Mouse (Mus musculus): ENCODE results near the gene Scai. TPM values are rescaled to one million over a fixed set of nuclear protein-coding genes. Genes with fewer than 3 reads are reported as not detected.
A peak's percentile ranks its signal among the peaks of the same experiment; 100 is the strongest.

The Scai gene
- polyA plus RNA-seq, 1 experiment from 2014 or later: 1.4 TPM

GRCm38 (mm10) chr2:39148075-39148474 lies 42.5 kb downstream of the Scai start:
- Histone ChIP-seq H3K27me3 (ENCODE audit: control insufficient read depth, insufficient read depth, low read depth, low read length) (no peaks in the 10 kb centered on the region), H3K4me2 (ENCODE audit: low read depth, low read length) (no peak overlapping the region), H3K9me3 (replicated peaks; ENCODE audit: control insufficient read depth, low read length) (no peaks in the 10 kb centered on the region), H3K9ac (ENCODE audit: low read depth, low read length) (no peak overlapping the region), H3K4me3 (ENCODE audit: low read depth, low read length) (no peak overlapping the region), H3K36me3 (ENCODE audit: control insufficient read depth, insufficient read depth) (no peaks in the 10 kb centered on the region), H3K27ac (ENCODE audit: low read length) (no peak overlapping the region), H3K4me1 (ENCODE audit: control insufficient read depth, low read depth, low read length) (no peaks in the 10 kb centered on the region)
- peak; percentile 51; the same call in 1 of the 2 replicates for ATAC-seq (ENCODE audit: low read depth)
- 13% methylated on average over 2 of the region's 2 CpGs for WGBS (ENCODE audit: insufficient replicate concordance)

- Histone ChIP-seq H3K36me3 (ENCODE audit: control insufficient read depth, insufficient read depth) (no peaks in the 10 kb centered on the region), H3K27me3 (ENCODE audit: control insufficient read depth, insufficient read depth, low read depth, low read length) (no peaks in the 10 kb centered on the region), H3K4me1 (ENCODE audit: control insufficient read depth, low read depth, low read length) (no peaks in the 10 kb centered on the region), H3K9ac (ENCODE audit: low read depth, low read length) (no peak overlapping the region), H3K27ac (ENCODE audit: low read length) (no peak overlapping the region), H3K9me3 (replicated peaks; ENCODE audit: control insufficient read depth, low read length) (no peaks in the 10 kb centered on the region), H3K4me3 (ENCODE audit: low read depth, low read length) (no peak overlapping the region), H3K4me2 (ENCODE audit: low read depth, low read length) (no peak overlapping the region)
- WGBS (ENCODE audit: insufficient replicate concordance): 83% methylated on average over 1 of the region's 1 CpGs
- ATAC-seq (ENCODE audit: low read depth): no peak
These were observed 44.1 kb downstream of the Scai start for GRCm38 (mm10) chr2:39146469-39146868.

DNA sequence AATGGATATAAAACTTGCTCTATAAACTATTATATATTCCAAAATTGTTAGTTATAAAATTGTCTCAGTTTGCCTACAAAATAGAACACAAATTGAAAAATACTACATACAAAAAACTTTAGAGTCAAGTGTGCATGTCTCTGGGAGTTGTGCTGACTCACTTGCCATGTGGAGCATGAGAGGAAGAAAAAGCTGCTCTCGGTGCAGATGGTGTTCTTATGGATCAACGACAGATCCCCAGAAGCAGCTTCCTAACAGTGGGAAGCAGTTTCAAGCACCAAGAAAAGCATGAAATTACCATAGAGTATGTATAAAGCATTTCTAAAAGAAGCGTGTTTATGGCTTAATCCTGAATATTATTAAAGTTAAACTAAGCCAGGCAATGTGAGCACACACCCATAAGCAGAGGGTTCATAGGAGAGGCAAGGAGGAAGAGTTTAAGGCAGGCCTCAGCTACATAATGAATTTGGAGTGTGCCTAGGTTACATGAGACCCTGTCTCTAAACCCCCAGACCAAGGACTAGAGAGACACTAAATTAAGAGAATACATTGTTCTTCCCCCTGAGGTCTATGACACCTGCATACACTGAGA lies 48.1 kb downstream of the Scai start:
- H3K9ac ChIP-seq (ENCODE audit: low read depth, low read length): no peak overlapping the region
- ATAC-seq (ENCODE audit: low read depth): no peak
- no peak overlapping the region for H3K4me3 ChIP-seq (ENCODE audit: low read depth, low read length)
- no peaks in the 10 kb centered on the region for H3K4me1 ChIP-seq (ENCODE audit: control insufficient read depth, low read depth, low read length)
- no peaks in the 10 kb centered on the region for H3K9me3 ChIP-seq (replicated peaks; ENCODE audit: control insufficient read depth, low read length)
- no peaks in the 10 kb centered on the region for H3K27me3 ChIP-seq (ENCODE audit: control insufficient read depth, insufficient read depth, low read depth, low read length)
- no peak overlapping the region for H3K4me2 ChIP-seq (ENCODE audit: low read depth, low read length)
- no peak overlapping the region for H3K27ac ChIP-seq (ENCODE audit: low read length)
- H3K36me3 ChIP-seq (ENCODE audit: control insufficient read depth, insufficient read depth): no peaks in the 10 kb centered on the region
- 59% methylated on average over 3 of the region's 3 CpGs for WGBS (ENCODE audit: insufficient replicate concordance)

DNA sequence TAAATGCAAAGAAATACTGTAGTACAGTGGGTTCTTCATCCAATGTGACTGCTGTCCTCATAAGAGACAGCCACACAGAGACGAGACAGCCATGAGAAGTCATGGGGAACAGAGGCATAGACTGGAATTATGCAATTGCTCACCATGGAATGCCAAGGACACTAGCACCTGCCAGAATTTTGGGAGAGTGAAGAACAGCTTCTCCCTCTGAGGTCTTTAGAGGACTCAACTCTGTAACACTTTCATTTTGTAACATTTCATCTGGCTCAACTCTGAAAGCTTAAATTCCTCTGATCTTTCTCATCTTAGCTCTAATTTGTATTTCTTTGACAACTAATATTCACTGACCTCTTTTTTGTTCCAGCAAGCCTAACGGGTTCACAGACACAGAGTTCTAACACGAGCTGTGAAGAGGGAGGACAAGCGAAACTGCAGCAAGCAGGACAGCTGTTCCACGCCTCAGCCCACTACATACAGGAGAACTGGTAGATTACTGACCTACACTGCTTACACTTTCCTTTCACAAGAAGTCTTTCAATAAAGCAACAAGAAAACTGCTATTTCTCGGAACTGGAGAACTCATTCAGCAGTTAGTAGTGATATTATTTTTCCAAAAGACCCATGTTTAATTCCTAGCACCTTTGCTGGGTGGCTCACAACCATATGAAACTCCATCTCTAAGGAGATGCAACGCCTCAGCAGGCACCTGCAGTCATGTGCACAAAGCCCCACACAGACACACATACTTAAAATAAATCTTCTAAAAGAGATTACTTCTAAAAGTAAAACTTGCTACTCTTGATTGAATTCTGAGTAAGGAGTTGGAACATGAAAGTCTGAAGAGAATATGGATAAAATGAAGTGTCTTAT lies 49.7 kb downstream of the Scai start:
- Histone ChIP-seq H3K4me3 (ENCODE audit: low read depth, low read length) (no peak overlapping the region), H3K4me2 (ENCODE audit: low read depth, low read length) (no peak overlapping the region), H3K27ac (ENCODE audit: low read length) (no peak overlapping the region), H3K27me3 (ENCODE audit: control insufficient read depth, insufficient read depth, low read depth, low read length) (no peaks in the 10 kb centered on the region), H3K4me1 (ENCODE audit: control insufficient read depth, low read depth, low read length) (no peaks in the 10 kb centered on the region), H3K9me3 (replicated peaks; ENCODE audit: control insufficient read depth, low read length) (no peaks in the 10 kb centered on the region), H3K9ac (ENCODE audit: low read depth, low read length) (no peak overlapping the region), H3K36me3 (ENCODE audit: control insufficient read depth, insufficient read depth) (no peaks in the 10 kb centered on the region)
- WGBS (ENCODE audit: insufficient replicate concordance): 69% methylated on average over 7 of the region's 7 CpGs
- ATAC-seq (ENCODE audit: low read depth): no peak

GRCm38 (mm10) chr2:39129526-39130326 lies 60.8 kb downstream of the Scai start:
- no peaks in the 10 kb centered on the region; the same call in 1 of the 2 replicates for H3K4me1 ChIP-seq (ENCODE audit: control insufficient read depth, low read depth, low read length)
- no peaks in the 10 kb centered on the region for H3K9me3 ChIP-seq (replicated peaks; ENCODE audit: control insufficient read depth, low read length)
- H3K27ac ChIP-seq (ENCODE audit: low read length): no peak overlapping the region
- no peak overlapping the region for H3K4me3 ChIP-seq (ENCODE audit: low read depth, low read length)
- no peaks in the 10 kb centered on the region for H3K27me3 ChIP-seq (ENCODE audit: control insufficient read depth, insufficient read depth, low read depth, low read length)
- WGBS (ENCODE audit: insufficient replicate concordance): 54% methylated on average over 3 of the region's 3 CpGs
- H3K36me3 ChIP-seq (ENCODE audit: control insufficient read depth, insufficient read depth): no peaks in the 10 kb centered on the region
- no peak overlapping the region for H3K9ac ChIP-seq (ENCODE audit: low read depth, low read length)
- peak; percentile 94 for ATAC-seq (ENCODE audit: low read depth)
- H3K4me2 ChIP-seq (ENCODE audit: low read depth, low read length): no peak overlapping the region

DNA sequence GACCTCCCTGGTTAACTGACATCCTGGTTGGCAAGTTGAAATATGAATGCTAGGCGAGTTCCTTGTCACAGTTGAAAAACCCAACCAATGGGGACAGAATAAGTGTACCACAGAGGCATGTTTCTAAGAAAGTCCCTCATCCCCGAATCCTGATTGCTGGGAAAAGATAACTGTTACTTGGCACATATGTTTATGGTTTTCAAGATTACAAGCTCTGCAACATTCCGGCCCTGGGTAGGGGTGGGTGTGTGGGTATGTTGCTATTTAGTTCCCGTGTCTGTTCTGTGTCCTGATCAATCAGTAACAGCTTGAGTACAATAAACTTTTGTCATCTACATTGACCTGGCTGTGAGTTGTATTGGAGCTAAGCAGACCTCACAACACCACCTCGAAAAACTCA lies 66.4 kb downstream of the Scai start:
- WGBS (ENCODE audit: insufficient replicate concordance): 39% methylated on average over 5 of the region's 5 CpGs

DNA sequence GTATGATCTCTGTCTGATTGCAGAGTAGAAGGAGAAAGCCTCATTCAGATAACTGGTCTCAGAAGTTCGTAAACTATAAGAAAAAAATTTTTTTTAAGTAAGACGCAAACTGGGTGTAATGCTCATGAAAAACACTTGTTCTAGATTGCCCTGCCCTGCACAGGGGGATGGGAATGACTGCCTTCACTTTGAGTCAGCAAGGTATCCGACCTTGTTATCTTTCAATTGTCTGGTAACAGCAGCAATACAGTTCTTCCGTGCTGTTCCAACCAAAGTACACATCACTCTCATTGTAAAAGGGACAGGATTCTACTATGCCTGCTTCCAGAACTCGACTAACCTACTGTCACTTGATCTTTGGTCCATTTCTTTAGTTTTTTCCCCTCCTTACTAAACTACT lies 69.4 kb downstream of the Scai start:
- H3K36me3 ChIP-seq (ENCODE audit: control insufficient read depth, insufficient read depth): no peaks in the 10 kb centered on the region
- H3K4me1 ChIP-seq (ENCODE audit: control insufficient read depth, low read depth, low read length): no peaks in the 10 kb centered on the region
- no peak overlapping the region for H3K27ac ChIP-seq (ENCODE audit: low read length)
- ATAC-seq (ENCODE audit: low read depth): no peak
- H3K4me2 ChIP-seq (ENCODE audit: low read depth, low read length): no peak overlapping the region
- no peaks in the 10 kb centered on the region for H3K27me3 ChIP-seq (ENCODE audit: control insufficient read depth, insufficient read depth, low read depth, low read length)
- no peaks in the 10 kb centered on the region for H3K9me3 ChIP-seq (replicated peaks; ENCODE audit: control insufficient read depth, low read length)
- H3K9ac ChIP-seq (ENCODE audit: low read depth, low read length): no peak overlapping the region
- WGBS (ENCODE audit: insufficient replicate concordance): 68% methylated on average over 5 of the region's 5 CpGs
- H3K4me3 ChIP-seq (ENCODE audit: low read depth, low read length): no peak overlapping the region

More for the DNA sequence above, 66.4 kb downstream of the Scai start:
- H3K9ac ChIP-seq (ENCODE audit: low read depth, low read length): no peak overlapping the region
- H3K36me3 ChIP-seq (ENCODE audit: control insufficient read depth, insufficient read depth): no peaks in the 10 kb centered on the region
- no peaks in the 10 kb centered on the region for H3K27me3 ChIP-seq (ENCODE audit: control insufficient read depth, insufficient read depth, low read depth, low read length)
- no peaks in the 10 kb centered on the region for H3K9me3 ChIP-seq (replicated peaks; ENCODE audit: control insufficient read depth, low read length)
- H3K27ac ChIP-seq (ENCODE audit: low read length): no peak overlapping the region
- H3K4me2 ChIP-seq (ENCODE audit: low read depth, low read length): no peak overlapping the region
- H3K4me3 ChIP-seq (ENCODE audit: low read depth, low read length): no peak overlapping the region
- ATAC-seq (ENCODE audit: low read depth): peak; percentile 55
- H3K4me1 ChIP-seq (ENCODE audit: control insufficient read depth, low read depth, low read length): no peaks in the 10 kb centered on the region; the same call in 1 of the 2 replicates

- ATAC-seq (ENCODE audit: low read depth): no peak
- WGBS (ENCODE audit: insufficient replicate concordance): 54% methylated on average over 2 of the region's 2 CpGs
These were observed 74.0 kb downstream of the Scai start for GRCm38 (mm10) chr2:39116583-39116982.

More at GRCm38 (mm10) chr2:39116583-39116982, 74.0 kb downstream of the Scai start:
- Histone ChIP-seq H3K4me3 (ENCODE audit: low read depth, low read length) (no peak overlapping the region), H3K9me3 (replicated peaks; ENCODE audit: control insufficient read depth, low read length) (no peaks in the 10 kb centered on the region), H3K4me2 (ENCODE audit: low read depth, low read length) (no peak overlapping the region), H3K27ac (ENCODE audit: low read length) (no peak overlapping the region), H3K27me3 (ENCODE audit: control insufficient read depth, insufficient read depth, low read depth, low read length) (no peaks in the 10 kb centered on the region), H3K4me1 (ENCODE audit: control insufficient read depth, low read depth, low read length) (no peaks in the 10 kb centered on the region), H3K36me3 (ENCODE audit: control insufficient read depth, insufficient read depth) (no peaks in the 10 kb centered on the region), H3K9ac (ENCODE audit: low read depth, low read length) (no peak overlapping the region)
